Mouse (Mus musculus): ENCODE results near the gene Dock7.

Gene Dock7

GRCm38 (mm10) chr4:99121123-99121755, 524 bp upstream of the Dock7 start:
- DNase-seq (ENCODE audit: low spot score), result no peak

- DNase-seq (ENCODE audit: low spot score), result no peak
These were observed 1.7 kb downstream of the Dock7 start for GRCm38 (mm10) chr4:99119051-99119450.

DNA sequence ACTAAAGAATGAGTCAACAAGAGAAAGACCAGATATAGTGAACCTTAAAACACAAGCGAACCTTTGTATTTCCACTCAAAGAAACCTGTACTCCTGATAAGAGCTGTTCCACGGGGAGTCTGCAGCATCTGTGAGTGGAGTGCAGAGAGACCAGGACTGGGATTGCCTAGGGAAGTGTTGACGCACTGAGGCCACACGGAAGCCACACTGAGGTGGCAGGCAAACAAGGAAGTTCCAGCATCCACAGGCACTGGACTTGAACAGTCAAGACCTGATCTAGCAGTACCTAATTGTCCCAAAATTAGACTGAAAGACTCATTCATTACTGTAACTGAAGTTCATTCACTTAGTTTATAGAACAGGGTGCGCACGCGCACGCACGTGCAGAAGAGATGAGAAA, 4.9 kb downstream of the Dock7 start:
- no peak for DNase-seq (ENCODE audit: low spot score)

DNA sequence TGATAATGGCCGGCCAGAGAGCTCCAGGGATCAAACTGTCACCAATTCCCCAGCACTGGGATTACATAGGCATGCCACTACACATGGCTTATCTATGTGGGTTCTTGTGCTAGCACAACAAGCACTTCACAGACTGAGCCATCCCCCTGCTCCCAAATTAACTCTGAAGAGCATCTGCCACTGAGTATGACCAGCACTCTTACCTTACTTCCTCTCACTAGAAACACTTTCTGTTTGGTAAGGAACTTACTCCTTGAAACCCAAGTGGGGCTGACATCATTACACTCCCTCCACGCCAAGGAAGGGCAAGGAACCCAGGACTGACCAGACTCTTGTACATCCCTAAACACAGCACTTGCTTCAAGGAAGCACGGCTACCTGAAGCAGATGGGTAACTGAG, 9.0 kb downstream of the Dock7 start:
- DNase-seq (ENCODE audit: low spot score), result no peak

DNA sequence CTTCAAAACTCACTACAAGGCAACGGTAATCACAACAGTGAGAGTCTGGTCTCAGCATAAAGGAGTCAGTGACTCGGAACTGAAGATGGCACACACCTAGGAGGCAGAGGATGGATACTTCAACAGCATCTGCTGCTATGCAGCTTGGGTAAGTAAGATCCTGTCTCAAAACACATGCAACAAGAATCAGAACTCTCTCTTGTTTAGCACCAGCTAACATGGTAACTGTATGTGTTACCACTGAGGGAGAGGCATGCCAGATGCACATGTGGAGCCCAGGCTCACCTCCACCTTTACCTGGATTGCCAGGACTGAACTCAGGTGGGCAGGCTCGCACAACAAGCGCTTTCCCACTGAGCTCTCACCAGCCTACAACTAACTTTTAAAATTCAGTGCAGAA, 11.9 kb downstream of the Dock7 start:
- DNase-seq (ENCODE audit: low spot score), result no peak

DNA sequence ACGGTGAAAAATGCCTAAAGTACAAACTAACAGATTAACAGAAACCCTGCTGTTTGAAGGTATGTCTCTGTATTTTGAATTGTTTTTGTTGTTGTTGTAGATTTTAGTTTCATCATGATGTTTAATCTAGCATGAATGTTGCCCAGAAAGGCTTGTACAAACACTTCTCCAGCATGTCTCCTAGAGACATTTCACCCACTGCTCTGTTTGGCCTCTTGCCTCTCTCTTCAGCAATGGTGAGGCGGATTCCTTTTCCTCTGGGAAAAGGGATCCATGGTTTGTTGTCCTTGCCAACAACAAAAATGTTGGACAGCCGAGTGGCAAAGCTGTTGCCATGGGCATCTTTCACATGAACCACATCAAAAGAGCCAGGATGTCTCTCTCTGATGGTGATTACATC, 17.9 kb downstream of the Dock7 start:
- DNase-seq (ENCODE audit: low spot score), result no peak

GRCm38 (mm10) chr4:99100724-99101123, 20.0 kb downstream of the Dock7 start:
- no peak for DNase-seq (ENCODE audit: low spot score)

- no peak for DNase-seq (ENCODE audit: low spot score)
These were observed 28.9 kb downstream of the Dock7 start for GRCm38 (mm10) chr4:99091777-99092176.

GRCm38 (mm10) chr4:99091151-99091701, 29.5 kb downstream of the Dock7 start:
- no peak for DNase-seq (ENCODE audit: low spot score)

DNA sequence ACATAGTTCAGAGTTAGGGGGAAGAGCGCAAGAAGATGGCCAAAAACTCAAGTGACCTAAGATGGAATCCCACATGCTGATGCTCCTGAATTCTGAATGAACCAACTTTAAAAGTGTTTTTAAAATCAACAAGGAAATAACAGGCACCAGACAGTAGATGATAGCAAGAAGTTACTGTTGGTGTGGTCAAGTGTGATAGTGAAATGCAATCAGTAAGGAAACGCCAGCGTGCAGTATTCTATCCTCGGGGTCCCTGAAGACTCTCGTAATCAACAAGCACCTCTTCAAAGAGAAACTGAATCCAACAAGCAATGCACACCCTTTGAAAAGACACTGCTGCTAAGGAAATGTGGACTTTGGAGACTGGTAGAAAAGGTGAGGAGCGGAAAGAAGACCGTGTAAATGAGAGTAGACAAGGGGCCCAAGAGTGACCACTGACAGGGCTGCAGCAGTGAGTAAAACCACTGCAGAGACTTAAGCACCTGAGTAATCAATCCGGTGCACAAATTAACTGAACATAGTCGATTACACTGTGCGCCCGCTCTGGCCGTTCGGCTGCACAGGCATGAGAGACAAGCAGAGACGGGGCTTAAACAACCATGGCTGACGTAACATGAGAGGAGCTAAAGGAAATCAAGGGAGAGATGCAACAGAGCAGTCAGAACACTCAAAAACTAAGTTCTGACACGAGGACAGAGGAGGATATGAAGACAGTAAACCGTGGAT, 32.8 kb downstream of the Dock7 start:
- no peak for DNase-seq (ENCODE audit: low spot score)

GRCm38 (mm10) chr4:99083862-99084261, 36.9 kb downstream of the Dock7 start:
- DNase-seq (ENCODE audit: low spot score), result no peak

DNA sequence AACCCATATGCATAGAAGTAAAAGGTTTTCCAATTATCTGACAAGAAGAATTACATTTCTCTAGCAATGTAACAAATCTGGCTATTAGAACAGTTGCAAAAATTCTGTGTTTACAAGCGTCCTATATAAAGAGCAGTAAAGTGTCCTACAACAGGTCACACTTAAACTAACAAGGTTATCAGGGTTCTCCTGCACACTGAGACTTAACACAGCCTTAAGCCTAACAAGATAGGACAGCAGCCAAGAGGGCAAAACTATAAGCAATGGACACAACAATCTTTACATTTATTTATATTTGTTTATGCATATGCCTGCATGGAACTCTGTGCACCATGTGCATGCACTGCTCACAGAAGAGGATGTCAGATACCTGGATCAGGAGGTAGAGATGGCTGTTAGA, 39.5 kb downstream of the Dock7 start:
- no peak for DNase-seq (ENCODE audit: low spot score)

DNA sequence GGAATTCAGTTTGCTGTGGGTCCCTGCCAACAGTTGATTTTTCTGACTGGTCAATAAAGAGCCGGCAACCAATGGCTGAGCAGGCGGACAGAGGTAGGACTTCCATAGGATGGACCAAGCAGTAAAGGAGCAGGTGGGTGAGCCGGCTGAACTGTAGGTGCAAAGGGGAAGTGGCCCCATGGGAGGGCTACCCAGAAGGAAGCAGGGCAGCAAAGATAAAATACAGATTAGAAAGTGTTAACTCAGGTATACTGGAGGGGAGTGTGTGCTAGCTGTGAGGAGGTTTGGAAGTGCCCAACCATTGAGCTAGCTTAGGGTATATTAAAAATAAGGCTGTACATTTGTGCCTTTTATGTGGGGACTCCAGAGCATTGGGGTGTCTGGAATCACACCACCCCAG, 42.7 kb downstream of the Dock7 start:
- DNase-seq (ENCODE audit: low spot score), result no peak

DNA sequence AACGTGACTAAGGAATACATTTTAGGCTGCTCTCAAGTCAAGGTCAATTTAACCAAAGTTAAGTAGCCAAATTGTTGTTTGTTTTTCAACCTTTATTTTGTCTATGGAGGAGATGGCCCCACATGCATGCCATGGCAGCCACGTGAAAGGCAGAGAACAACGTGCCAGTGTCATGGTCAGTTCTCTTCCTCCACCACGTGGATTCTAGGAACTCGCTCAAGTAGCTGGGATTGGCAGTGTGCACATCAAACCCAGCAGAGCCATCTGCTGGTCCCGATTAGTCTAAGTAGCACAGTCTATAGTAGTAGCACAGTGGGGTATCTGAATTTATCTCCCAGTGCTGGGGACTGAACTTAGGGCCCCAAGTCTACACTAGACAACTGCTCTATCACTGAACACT, 51.9 kb downstream of the Dock7 start:
- no peak for DNase-seq (ENCODE audit: low spot score)

DNA sequence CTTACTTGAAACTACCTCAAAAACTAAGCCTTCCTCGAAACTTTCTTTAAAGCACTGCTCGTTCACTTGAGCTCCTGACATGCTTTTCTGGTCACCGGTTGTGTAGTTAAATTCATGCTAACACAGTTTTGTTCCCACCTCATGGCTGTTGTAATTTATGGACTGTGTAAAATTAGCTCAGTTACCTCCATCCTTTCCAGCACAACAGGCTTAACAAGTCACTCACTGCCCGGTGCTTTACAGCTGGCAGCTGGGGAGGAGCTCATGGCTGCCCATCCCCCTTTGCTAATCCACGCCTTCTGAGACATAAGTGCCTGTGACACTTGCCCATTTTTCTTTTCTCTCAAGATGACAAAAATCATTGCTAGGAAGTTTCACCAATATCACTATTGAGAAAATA, 56.2 kb downstream of the Dock7 start:
- DNase-seq (ENCODE audit: low spot score), result no peak

DNA sequence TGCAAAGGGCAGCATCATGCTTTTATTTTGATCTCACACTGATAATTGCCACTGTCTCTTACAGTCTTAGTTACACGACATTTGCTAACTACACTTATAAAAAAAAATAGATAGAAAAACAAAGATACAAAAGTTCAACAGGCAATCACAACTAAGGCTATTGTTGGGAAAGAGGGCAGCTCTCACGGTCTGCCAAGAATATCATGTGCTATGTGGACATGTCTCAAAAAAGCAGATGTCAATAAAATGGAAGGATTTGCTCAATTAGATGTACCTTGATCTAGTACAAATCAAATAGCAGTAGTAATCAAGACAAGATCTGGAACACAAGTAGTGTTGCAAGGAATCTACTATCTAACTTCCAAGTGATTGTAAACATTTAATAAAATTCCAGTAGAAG, 72.1 kb downstream of the Dock7 start:
- no peak for DNase-seq (ENCODE audit: low spot score)

DNA sequence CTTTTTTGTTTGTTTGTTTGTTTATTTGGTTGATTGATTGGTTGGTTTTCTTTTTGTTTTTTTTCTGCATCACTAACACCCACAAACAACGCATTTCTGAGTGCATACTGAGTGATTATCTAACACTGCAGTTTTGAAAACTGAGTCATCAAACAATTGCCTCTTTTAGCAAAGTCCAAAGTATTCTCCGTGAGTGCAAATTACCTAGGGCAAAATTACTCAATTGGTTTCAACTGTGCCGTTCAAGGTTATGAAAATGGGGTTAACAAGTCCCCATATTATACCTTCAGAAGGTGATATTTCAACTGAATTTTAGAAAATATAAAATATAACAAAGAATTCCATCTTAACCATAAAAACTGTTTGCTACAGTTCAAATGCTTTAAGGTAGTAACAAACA, 74.2 kb downstream of the Dock7 start:
- no peak for DNase-seq (ENCODE audit: low spot score)

DNA sequence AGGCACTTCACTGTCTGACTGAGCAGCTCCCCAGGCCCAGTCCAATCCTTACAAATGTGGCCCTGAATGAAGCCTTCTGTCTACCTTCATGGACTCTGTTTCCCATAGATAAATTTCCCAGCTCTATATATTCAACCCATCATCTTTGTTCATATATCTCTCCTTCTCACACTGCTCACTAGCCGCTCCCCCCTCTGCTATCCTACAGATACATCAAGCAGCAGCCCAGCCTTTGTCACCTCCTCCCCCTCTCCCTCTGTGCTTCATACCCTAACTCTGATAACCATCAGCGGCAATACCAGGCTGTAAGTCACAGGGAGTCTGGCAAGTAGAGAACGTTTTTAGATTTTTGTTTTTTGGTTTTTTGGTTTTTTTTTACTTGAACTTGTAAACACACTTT, 75.9 kb downstream of the Dock7 start:
- no peak for DNase-seq (ENCODE audit: low spot score)

- DNase-seq (ENCODE audit: low spot score), result no peak
These were observed 87.8 kb downstream of the Dock7 start for GRCm38 (mm10) chr4:99032921-99033320.

DNA sequence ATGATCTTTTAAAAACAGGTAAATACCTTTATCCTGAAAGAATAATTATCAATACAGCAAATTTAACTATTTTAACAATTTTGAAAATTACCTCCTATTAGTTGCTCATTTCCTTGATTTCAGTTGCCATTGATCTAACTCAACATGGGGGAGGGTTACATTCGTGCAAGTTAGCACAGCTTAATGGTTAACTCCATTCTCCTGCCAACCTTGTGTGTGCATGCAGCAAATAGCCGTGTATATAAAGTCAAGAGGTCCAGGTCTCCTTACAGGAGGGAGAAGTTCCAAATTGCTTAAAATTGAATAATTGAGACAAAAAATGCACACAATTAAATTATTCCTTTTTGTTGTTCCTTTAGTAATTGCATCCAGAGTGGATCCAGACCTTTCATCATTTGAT, 90.0 kb downstream of the Dock7 start, which contains the start of gene Angptl3:
TSS of gene Angptl3 (plus strand) at position 269 of the 400 bp plus-strand sequence.
- no peak for DNase-seq (ENCODE audit: low spot score)

DNA sequence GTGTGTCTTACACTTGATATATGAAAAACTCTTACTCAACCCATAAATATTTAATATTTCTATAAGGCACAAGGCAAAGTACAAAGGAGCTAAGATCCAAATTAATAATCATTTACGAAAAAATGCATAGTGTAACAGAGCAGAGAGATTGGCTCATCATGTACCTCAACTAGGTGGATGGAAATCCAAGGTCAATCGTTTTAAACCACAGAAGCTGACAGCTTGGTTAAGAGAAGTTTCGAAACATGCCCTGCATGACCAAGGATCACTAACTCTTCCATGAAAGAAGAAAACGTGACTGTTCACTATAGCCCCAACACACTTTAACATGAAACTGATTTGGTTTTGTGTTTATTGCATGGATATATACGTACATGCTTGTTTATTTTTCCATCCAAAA, 92.3 kb downstream of the Dock7 start:
- DNase-seq (ENCODE audit: low spot score), result no peak

DNA sequence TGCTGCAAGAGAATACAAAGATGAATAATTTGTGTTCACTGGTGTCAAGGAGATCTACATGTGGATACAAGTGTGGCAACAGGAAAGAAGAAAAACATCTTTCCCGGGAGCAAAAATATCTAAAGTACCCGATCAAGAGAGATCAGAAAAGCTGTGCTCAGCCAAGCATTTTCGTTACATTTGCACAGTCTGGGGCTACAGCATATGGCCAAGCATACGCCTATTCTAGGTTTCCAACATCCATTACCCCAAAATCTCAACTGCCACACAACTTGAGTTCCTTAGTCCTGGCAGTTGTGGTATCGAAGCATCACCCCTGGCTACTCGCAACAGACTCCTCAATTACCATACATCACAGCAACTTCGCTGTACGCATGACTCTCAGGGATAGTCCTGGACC, 98.5 kb downstream of the Dock7 start:
- no peak for DNase-seq (ENCODE audit: low spot score)

DNA sequence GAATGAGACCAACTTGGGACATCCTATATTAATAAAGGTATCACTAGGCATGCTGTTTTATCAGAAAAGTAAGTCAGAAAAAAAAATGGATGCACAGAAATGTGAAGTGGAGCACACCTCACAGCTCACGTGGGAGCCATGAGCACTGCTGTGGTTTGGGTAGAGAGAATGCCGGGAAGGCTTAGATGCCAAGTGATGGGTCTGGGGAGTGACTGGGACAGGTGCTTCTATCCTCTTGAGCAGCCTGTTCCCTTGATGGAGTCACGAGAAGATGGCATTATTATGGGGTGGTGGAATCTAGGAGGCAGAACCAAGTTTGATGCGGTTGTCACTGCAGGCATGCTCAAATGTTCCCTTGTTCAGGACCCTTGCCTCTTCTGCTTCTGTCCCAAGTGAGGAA, 109.7 kb downstream of the Dock7 start:
- no peak for DNase-seq (ENCODE audit: low spot score)

- no peak for DNase-seq (ENCODE audit: low spot score)
These were observed 114.4 kb downstream of the Dock7 start for GRCm38 (mm10) chr4:99006319-99006718.

All from testis, postnatal 10 days (tissue).